Mouse (Mus musculus): ENCODE results near the gene Zswim4.

Gene Zswim4

DNA sequence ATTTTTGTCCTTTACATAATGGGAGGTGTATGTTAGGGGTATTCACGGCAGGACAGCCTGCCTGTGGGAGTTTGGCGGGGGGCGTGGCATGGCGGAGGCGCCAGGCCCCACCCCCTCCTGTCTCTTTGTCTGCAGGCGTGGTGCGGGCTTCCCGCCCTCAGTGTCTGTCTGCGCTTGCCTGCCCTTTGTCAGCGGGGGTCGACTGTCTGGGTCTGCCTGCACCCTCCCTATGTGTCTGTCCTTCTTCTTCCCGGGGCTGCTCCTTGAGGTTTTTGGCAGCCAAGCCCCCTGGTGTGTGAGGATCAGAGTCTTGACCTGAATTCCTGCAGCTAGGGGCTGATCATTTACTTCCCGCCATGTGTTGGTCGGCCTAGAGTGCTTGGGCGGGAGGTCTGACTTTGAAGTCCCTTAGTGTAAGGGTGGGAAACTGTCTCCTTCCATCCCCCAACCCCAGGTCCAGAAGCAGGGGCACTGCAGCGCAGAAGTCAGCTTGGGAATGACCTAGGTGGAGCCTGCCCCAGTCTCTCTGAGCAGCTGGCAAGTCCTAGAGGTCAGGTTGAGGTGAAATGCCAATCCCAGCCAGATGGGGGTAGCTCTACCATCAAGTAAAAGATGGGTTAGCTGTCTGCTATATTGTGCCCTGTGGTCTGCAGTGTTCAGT is 56.2 kb downstream of the Zswim4 start:
- DNase-seq (ENCODE audit: low spot score), result peak; percentile 72

DNA sequence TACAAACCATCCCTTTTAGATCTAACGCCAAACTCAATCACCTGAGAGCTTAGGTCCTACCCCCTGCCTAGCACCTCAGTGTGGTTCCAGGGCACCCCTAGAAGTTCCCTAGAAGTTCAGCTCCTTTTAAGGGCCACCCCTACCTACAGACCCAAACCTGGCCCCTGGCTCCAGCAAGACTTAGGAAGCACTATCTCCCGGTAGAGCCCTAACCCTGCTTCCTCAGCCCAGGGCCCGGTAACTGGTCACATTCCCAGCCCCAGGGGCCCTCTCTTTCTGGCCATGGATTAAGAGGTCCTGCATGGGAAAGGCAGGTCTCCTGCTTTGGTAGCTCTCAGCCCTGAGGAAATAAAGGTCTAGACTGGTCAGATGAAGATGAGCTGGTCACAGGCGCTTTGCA is 56.9 kb downstream of the Zswim4 start:
- DNase-seq (ENCODE audit: low spot score), result no peak

DNA sequence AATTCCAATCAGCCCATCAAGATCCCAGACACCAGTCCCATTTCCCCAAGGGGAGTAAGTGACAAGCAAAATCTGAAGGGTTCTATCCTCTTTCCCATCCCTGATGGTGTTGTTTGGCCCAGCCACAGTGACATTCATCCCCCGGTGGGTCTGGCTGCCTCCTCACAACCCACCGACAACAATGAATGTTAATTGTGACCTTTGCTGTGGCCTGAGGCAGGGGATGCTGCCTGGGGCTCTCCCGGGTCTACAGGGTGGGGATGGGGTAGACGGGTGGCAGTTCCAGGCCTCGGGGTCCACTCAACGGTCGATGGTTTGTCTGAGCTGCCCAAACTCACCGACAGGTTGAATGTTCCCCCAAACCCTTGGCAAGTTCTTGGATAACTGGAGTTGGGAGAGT is 58.3 kb downstream of the Zswim4 start:
- no peak for DNase-seq (ENCODE audit: low spot score)

DNA sequence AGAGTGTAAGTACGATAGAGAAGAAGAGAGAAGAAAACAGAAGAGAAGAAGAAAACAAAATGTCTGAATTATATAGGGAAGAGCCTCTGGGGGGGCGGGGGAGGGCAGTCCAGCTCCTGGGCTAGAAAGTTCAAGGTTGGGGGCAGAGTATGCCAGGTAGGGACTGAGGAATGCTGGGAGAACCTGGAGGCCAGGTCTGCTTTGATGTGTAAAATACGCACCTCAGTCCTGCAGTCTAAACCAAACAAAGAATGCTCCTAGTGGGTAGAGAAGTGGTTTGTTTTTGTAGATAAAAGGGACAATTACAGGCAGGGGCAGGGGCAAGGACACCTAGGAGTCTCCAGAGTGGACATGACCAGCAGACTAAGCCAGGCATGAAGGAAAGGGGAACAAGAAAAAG is 59.5 kb downstream of the Zswim4 start:
- DNase-seq (ENCODE audit: low spot score), result no peak

DNA sequence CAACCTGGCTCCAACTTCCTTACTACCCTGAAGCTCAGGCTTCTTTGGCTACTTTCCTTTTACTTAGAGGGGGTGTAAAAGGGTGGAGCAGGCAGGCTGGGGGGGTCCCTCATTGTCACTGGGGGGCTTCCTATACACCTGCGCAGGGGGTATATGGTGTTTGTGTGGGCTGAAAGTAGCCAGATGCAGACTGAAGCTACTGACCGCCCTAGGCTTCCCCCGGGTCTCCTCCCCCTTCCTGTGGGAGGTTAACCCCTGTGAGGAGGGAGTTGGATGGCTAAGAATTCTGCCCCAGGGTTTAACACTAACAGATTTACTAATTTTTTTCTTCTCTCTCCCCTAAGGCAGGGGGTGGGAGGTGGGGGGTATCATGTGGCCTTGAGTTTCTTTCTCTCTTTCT is 60.3 kb downstream of the Zswim4 start:
- DNase-seq (ENCODE audit: low spot score), result no peak

DNA sequence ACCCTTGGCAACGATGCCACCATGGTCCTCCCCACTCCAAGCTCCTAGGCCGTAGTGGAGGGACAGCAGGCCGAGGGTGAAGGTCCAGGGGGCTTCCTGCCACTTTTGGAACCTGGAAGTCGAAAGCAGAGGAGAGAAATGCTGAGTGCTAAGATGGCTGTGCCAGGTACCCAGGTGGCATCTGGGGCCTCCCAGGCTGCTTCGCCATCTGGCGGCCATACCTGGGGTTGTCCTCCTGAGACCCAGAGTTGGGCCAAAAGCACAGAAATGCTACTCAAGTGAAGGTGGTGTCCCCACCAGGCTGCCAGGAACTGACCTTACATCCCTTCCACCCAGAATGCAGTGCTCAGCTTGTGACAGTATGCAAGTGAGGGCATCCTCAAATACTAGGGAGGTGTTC is 63.0 kb downstream of the Zswim4 start:
- DNase-seq (ENCODE audit: low spot score), result no peak

DNA sequence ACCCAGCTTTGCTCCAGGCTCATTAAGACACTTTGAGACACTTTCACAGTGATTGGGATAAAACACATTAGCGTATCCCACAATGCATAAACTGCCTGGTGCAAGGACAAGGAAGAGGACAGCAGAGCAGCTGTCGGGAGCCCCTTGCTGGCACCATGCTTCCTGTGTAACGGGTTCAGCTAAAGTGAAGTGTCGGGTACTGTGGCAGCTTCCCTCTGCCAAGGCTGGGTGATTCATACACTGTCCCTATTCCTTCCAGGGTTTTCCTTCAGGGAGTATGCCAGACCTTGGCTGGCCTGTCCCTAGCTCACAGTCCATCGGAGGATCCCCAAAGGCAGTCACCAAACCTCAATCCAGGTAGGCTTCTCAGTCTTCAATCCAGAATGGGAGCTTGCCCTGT is 66.8 kb downstream of the Zswim4 start:
- DNase-seq (ENCODE audit: low spot score), result no peak

DNA sequence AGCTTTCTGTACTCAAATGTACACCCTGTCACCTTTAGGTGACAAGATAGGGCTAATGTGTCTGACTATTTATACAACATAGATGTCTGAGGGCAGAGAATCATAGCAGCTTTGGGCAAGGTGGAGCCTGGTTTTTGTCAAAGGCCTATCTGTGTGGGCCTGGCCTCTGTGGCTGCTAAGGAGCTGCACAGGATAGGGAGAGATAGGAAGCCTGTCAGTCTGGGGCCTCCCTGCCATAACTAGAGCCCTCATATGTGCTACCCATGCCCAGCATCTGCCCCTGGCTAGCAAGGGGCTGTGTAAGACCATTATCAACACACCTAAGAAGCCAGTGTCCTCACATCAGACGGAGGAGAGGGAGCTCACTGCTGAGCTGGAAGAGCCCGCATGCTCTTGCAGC is 69.2 kb downstream of the Zswim4 start:
- DNase-seq (ENCODE audit: low spot score), result no peak

Data from testis, postnatal 10 days (tissue).